Mouse (Mus musculus) common myeloid progenitor, adult 5-6 weeks (primary cell): ENCODE measurements around the gene Atp5b. TPM values are rescaled to one million over a fixed set of nuclear protein-coding genes. Genes with fewer than 3 reads are reported as not detected.
"Not testable (repeated sequence)": the region's sequence is repeated elsewhere in the genome, so short reads cannot be mapped to it uniquely, and the experiment has no call there.

ENCODE experiments used
- ATAC-seq: replicated peaks from 2 replicates; pipeline ENCODE4 v1.8.0; 2016; ENCODE audit warnings: low read depth, mild to moderate bottlenecking, moderate TSS enrichment, inconsistent platforms; ENCODE audit not compliant: poor library complexity, severe bottlenecking
- total RNA-seq: library from RNA; stranded (forward); fragments of 200-1000, 187-1606 nt; gene quantifications from 2 replicates; pipeline ENCODE4 v1.2.3, GENCODE M21; 2017

The Atp5b gene
- 2,255 and 2,427 TPM in 2 replicates for total RNA-seq

DNA sequence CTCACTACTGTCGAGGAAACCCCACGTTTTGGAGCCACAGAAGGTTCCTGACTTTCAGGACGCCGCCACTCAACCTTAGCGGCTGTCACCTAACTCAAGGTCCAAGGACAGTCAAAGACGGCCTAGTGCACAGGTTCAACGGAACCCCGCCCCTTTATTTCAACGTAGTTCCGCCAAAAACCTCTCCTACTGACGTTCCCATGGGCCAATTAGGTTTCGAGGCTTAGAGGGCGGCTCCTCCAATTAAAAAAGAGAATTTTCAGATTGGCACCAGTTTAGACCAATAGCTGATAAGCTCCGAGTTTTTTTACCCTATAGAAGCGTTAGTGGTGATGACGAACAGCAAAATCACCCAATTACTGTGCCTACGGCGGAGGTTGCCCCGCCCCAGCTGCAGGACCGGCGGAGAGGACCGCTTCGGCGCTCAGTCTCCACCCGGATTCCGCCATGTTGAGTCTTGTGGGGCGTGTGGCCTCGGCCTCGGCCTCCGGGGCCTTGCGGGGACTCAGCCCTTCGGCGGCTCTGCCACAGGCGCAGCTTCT is at the start of gene Atp5b:
TSS of gene Atp5b (plus strand) at position 394 of the 542 bp plus-strand sequence.
- ATAC-seq, result peak; percentile 94

DNA sequence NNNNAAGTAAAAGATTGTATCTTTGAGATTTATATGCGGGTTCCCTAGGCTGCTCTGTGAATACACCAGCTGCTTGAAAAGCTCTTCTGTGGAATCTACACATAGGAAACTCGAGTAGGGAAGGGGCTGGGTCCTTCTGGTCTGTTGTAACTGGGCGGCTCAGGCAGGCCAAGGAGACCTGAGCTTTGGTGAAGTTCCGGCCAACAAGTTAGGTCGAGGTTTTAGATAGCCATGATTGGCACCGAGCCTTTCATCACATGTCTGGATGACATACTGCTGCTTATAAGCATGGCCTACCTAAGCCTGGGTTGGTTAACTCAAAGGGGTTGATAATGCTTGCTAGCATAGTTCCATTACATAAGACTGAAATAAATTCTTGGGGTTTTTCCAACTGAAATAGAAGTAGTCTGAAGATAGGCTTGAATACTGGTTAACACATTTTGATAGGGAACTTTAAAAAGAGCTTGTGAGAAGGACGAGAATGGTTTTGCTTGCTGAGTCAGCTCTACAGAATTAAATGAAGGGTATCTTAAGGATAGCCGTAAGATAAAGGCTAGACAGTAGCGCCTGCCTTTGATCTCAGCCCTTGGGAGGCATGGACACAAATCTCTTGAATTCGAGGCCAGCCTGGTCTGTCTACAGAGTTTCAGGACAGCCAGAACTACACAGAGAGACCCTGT is 46.2 kb upstream of the Atp5b start:
- ATAC-seq, result peak; percentile 23; the same call in 1 of the 2 replicates

- no peak for ATAC-seq
Measured at GRCm38 (mm10) chr10:128037921-128038320, 45.2 kb upstream of the Atp5b start.

- ATAC-seq, result no peak
Measured at GRCm38 (mm10) chr10:128039167-128039566, 43.9 kb upstream of the Atp5b start.

GRCm38 (mm10) chr10:128039858-128040257 is 43.2 kb upstream of the Atp5b start:
- ATAC-seq, result no peak

- no peak for ATAC-seq
Measured at GRCm38 (mm10) chr10:128040293-128040692, 42.8 kb upstream of the Atp5b start.

GRCm38 (mm10) chr10:128041636-128042035 is 41.4 kb upstream of the Atp5b start:
- no peak for ATAC-seq

GRCm38 (mm10) chr10:128042466-128042865 is 40.6 kb upstream of the Atp5b start:
- no peak for ATAC-seq

GRCm38 (mm10) chr10:128043041-128043835 is 39.8 kb upstream of the Atp5b start:
- no peak for ATAC-seq

DNA sequence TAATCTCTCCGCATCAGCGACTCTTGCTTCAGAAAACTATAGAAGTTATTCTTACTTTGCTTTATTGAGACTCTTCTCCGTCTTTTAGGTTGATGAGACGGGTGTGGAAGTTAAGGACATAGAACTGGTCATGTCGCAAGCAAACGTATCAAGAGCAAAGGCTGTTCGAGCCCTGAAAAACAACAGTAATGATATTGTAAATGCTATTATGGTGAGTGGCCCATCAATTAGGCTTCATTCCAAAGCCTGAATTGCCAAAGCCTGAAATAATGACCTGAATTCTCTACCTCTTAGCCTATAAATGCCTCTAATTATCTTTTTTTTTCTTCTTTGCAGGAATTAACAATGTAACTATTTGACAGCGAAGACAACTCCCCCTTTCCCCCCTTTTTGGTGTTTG is 34.9 kb upstream of the Atp5b start:
- no peak for ATAC-seq

DNA sequence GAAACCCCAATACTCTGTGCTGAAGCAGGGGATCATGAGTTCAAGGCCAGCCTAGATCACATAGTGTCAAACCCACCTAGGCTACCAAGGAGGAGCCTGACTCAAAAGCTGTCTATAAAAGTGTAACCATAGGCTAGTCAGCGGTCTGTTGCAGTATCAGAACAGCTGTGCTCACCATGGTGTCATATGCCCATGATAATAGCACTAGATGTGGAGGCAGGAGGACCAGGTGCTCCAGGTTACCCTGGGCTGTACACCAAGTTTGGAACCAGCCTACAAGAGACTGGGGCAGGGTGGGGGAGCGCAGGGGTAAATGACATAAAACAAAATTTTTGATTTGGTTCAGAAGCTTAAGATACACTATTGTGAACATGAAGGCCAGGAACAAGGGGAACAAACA is 33.3 kb upstream of the Atp5b start:
- no peak for ATAC-seq

GRCm38 (mm10) chr10:128050355-128050754 is 32.7 kb upstream of the Atp5b start:
- ATAC-seq, result no peak

GRCm38 (mm10) chr10:128051589-128051988 is 31.5 kb upstream of the Atp5b start:
- no peak for ATAC-seq

DNA sequence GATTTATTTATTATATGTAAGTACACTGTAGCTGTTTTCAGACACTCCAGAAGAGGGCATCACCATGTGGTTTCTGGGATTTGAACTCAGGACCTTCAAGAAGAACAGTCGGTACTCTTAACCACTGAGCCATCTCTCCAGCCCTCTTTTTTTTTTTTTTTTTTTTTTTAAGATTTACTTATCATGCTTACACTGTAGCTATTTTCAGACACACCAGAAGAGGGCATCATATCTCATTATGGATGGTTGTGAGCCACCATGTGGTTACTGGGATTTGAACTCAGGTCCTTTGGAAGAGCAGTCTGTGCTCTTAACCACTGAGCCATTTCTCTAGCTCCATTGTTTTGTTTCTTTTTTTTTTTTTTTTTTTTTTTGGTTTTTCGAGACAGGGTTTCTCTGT is 30.9 kb upstream of the Atp5b start:
- not testable (repeated sequence) for ATAC-seq

DNA sequence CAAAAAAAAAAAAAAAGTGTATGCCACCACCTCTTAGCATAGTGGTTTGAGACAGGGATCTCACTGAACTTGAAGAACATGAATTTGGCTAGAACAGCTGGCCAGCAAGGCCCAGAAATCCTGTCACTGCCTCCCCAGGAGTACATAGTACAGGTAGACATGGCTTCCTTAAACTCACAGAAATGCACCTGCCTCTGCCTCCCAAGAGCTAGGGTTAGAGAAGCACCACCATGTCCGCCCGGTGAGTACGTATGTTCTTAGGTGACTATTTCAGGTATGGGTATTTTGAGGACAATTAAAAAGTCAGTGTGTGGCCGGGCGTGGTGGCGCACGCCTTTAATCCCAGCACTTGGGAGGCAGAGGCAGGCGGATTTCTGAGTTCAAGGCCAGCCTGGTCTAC is 30.1 kb upstream of the Atp5b start:
- ATAC-seq, result no peak

DNA sequence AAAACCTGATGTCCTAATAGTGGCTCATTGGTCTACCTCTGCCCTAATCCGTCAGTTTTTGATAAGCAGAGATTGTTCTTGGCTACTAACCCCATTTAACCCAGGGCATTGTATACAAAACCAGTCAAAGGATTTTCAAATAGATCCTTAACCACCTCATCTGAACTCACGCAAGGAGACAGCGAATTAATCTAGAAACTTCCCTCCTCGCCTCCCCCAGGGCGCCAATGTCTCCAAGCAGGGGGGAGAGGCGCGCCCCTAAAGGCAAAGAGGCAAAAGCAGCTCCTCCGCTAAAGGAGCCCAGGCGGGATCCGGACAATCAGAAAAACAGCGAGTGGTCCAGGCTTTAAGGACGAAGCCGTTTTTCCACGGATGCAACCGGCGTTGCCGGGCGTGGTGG is 24.9 kb upstream of the Atp5b start:
- ATAC-seq, result peak; percentile 18

DNA sequence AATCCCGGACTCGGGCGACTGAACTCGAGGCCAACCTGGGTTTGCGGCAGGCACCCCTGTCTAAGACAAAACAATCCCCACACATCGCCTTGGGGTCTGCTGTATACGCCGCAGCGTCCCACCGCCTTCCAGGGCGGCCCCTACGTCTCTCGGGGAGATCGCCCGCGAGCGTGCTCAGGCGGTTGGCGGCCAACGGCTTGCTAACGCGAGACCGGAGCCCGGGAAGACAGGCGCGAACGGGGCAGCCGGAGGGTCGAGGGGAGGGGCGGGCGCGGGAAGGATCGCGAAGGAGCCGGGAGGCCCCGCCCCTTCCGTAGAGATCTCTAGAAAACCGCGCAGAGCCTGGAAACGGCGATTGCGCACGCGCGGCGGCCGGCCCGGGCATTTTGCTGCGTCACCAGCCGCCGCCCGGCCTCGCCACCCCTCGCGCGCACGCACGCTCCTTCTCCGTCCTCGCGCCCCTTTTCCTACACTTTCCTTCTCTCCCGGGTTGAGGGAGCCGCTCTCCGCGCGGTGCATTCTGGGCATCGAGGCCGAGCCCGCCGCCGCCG is 24.4 kb upstream of the Atp5b start, which contains the start of gene Ptges3:
TSS of gene Ptges3 (plus strand) at position 354 of the 551 bp plus-strand sequence.
- peak; percentile 81 for ATAC-seq

DNA sequence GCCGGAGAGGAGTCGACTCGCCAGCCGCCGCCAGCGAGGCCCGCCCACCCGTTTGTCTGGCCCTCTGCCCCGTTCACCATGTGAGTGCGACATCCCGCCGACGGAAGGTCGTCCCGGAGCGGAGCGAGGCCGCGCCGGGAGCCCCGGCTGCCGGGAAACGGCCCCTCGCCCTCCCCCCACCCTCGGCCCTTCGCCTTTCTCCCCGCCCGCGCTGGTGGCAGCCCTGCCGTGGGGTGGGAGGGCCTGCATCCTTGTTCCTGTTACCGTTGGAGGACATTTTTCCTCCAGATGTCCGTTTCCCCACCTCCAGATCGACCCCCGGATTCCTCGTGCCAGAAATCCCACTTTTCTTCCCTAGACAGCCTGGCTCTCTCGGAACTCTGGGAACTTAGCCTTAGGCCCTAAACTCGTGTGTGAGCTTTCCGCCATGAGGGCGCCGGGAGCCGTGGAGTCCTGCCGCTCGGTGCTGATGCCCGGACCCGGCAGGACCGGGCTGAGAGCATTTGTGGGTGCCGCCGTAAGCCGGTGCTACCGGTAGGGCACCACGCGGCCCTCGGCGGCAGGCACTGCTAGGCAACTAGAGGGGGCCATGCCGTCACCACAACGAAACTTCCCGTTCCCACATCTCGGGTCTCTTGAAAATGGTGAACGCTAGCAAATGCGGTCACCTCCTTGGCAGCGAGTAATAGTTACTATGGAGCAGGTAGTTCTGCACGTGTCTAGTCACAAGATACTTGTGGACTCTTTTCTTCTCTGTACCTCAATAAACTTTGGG is 23.7 kb upstream of the Atp5b start:
- peak; percentile 57 for ATAC-seq

DNA sequence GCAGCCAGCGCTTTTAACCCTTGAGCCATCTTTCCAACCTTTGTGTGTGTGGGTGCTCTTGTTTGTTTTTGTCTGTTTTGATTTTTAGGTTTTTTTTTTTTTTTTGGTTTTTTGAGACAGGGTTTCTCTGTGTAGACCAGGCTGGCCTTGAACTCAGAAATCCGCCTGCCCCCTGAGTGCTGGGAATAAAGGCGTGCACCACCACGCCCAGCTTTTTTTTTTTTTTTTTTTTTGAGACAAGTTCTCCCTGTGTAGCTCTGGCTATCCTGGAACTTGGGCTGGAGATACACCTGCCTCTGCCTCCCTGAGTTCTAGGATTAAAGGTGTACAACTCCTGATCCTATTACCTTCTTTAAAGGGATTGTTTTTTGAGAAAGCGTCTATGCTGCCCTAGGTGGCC is 22.0 kb upstream of the Atp5b start:
- ATAC-seq, result no peak
